Mouse (Mus musculus) cerebellum, adult 9-11 months (tissue): ENCODE results near the gene Hsd3b2.
"Not testable (repeated sequence)": the region's sequence is repeated elsewhere in the genome, so short reads cannot be mapped to it uniquely, and the experiment has no call there.

Experiments
- DNase-seq: peaks from one replicate; pipeline ENCODE4 v3.0.0; 2022

The Hsd3b2 gene

GRCm38 (mm10) chr3:98724376-98724775 lies at the start of gene Hsd3b2:
Gene Hsd3b2 (minus strand): TSS chr3:98724543.
- no peak for DNase-seq

GRCm38 (mm10) chr3:98764155-98764554 lies 39.8 kb upstream of the Hsd3b2 start:
- no peak for DNase-seq

GRCm38 (mm10) chr3:98756836-98757235 lies 32.5 kb upstream of the Hsd3b2 start:
- no peak for DNase-seq

GRCm38 (mm10) chr3:98752171-98752570 lies 27.8 kb upstream of the Hsd3b2 start:
- no peak for DNase-seq

- not testable (repeated sequence) for DNase-seq
These were observed 16.7 kb upstream of the Hsd3b2 start for GRCm38 (mm10) chr3:98741043-98741442.

- DNase-seq = no peak
These were observed 10.0 kb upstream of the Hsd3b2 start for GRCm38 (mm10) chr3:98734340-98734739.

DNA sequence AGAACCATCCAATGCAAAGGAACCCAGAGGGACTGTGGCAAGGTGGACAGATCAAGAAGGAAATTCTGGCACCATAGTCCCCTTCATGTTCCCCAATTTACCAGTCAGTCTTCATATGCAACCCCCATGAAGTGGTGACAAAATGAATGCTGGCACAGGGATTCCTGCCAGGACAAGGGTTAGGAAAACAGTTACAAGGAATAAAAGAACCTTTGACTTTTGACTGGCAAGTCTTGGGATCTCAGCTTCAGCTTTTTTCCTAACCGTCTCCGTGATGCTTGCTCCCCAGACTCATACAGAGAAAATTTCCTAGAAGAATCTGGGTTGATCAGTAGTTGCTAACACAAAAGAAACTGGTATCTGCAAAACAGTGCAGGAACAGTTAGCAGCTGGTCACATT lies 9.4 kb upstream of the Hsd3b2 start:
- no peak for DNase-seq

- no peak for DNase-seq
These were observed 1.9 kb upstream of the Hsd3b2 start for GRCm38 (mm10) chr3:98726281-98726680.

- DNase-seq = no peak
These were observed 3.6 kb downstream of the Hsd3b2 start for GRCm38 (mm10) chr3:98720740-98721139.

GRCm38 (mm10) chr3:98682401-98682800 lies 41.9 kb downstream of the Hsd3b2 start:
- DNase-seq = no peak

DNA sequence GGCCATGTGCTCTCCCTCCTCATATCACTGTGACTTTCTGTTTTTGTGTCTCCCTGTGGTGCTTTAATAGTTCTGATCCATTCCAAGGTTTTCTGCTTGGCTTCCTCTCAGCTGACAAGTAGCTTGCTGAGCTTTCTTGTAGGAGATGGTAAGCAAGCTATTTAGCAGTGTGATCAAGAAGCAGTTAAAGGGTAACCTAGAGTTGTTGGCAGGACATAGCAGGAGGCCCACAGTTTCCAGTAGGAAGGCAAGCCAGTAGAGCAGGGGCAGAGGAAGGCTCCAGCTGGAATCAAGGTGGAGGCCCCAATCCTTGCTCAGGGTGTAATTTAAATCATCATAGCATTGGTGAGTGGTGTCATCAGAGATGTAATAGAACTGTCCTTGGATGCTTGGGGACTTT lies 43.6 kb downstream of the Hsd3b2 start:
- no peak for DNase-seq
